Mouse (Mus musculus) bone marrow macrophage, adult 2 months (primary cell): ENCODE results near the gene Rpf2. TPM values are rescaled to one million over a fixed set of nuclear protein-coding genes. Genes with fewer than 3 reads are reported as not detected.

ENCODE experiments used
- H3K27ac ChIP-seq: 2 replicates; pipeline ENCODE4 v1.5.1; 2012; ENCODE audit warnings: low read depth, low read length; ENCODE audit not compliant: insufficient read depth
- H3K4me1 ChIP-seq: 2 replicates; pipeline ENCODE4 v1.6.1; 2012; ENCODE audit warnings: low read length; ENCODE audit not compliant: control insufficient read depth, insufficient read depth
- H3K4me3 ChIP-seq: 2 replicates; pipeline ENCODE4 v1.5.1; 2012; ENCODE audit warnings: mild to moderate bottlenecking, low read length, moderate library complexity; ENCODE audit not compliant: insufficient read depth
- CTCF ChIP-seq: IDR thresholded peaks from 2 replicates; pipeline ENCODE4 v1.5.1; 2012; ENCODE audit warnings: low read depth, mild to moderate bottlenecking, low read length, moderate library complexity
- POLR2A ChIP-seq: IDR thresholded peaks from 2 replicates; pipeline ENCODE4 v1.6.1; 2012; ENCODE audit warnings: mild to moderate bottlenecking, low read depth, low read length, borderline replicate concordance
- polyA plus RNA-seq: library from polyadenylated mRNA; stranded (reverse); fragments of >200 nt; gene quantifications from 2 replicates; pipeline ENCODE4 v1.2.4, GENCODE M21; 2012; ENCODE audit not compliant: missing spikeins, insufficient read depth, insufficient read length

Gene Rpf2
- polyA plus RNA-seq, 1 experiment, result 27.4 TPM

DNA sequence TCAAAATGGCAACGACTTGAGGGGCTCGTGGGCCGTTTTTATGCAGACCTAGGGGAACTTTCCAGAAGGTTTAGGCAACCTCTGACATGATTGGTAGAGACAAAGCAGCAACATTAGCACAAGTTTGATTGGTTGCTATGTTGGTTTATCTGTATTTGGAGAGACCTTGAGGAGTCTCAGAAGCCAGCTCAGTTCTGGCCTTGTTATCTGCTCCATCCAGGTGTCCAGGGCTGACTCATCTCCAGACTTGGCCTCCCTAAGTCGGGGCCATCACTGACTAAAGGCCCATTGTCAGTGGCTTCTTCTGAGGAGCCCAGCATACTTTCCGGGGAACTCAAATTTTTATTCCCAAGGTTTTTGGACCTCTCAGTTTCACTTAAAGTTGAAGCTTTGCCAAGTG is 27.1 kb upstream of the Rpf2 start:
- no peak overlapping the region for H3K27ac ChIP-seq
- H3K4me1 ChIP-seq, result peaks cover 17% of the 10 kb centered on the region
- TF ChIP-seq POLR2A (no peak), CTCF (no peak)
- no peak overlapping the region for H3K4me3 ChIP-seq

GRCm38 (mm10) chr10:40271216-40271615 is 24.4 kb upstream of the Rpf2 start:
- TF ChIP-seq POLR2A (no peak), CTCF (no peak)
- Histone ChIP-seq H3K4me1 (peaks cover 10% of the 10 kb centered on the region), H3K4me3 (no peak overlapping the region), H3K27ac (no peak overlapping the region)

GRCm38 (mm10) chr10:40264920-40265319 is 18.1 kb upstream of the Rpf2 start:
- H3K4me1 ChIP-seq, result peaks cover 6% of the 10 kb centered on the region; the same call in 1 of the 2 replicates
- TF ChIP-seq POLR2A (no peak), CTCF (no peak)
- no peak overlapping the region for H3K27ac ChIP-seq
- H3K4me3 ChIP-seq, result no peak overlapping the region

DNA sequence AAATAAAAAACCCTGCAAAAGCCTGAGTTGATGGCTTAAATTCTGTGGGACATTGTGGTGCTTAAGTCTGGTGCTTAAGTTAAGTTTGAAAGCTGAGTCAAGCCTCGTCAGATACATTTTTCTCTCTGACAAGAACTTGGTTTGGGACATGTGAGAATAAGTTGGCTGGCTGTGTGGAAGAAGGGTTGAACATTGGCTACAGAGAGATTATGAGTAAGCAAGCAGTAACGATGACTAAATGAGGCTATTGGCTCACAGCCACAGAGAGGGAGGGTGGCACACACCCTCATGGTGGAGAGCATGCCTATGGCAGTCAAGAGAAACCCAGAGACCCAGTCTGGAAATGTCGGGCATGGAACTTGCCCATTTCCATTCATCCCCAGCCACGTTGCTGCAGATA is 16.9 kb upstream of the Rpf2 start:
- no peak for TF ChIP-seq CTCF
- Histone ChIP-seq H3K27ac (no peak overlapping the region), H3K4me1 (peaks cover 6% of the 10 kb centered on the region; the same call in 1 of the 2 replicates), H3K4me3 (no peak overlapping the region)

DNA sequence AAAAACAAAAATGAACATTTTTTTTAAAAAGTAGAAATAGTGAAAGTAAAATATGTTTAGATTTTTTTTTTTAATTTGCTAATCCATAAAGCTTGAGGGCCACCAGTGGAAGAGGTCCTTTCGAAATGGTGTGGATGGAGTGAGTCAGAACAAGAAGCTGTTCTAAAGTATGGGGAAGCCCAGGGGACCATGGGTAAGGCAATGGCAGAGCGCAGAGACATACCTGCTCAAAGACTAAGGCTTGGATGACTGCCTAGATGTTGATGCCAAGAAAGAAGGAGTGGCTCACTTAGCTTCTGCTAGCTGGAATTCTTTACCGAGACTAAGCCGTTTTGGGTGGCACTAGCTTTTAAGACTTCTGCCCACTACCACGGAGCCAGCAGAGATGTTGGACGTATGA is 15.4 kb upstream of the Rpf2 start:
- H3K4me3 ChIP-seq, result no peak overlapping the region
- TF ChIP-seq POLR2A, result no peak
- TF ChIP-seq CTCF, result no peak
- H3K4me1 ChIP-seq, result peaks cover 8% of the 10 kb centered on the region; the same call in 1 of the 2 replicates
- H3K27ac ChIP-seq, result no peak overlapping the region

- Histone ChIP-seq H3K4me3 (no peak overlapping the region), H3K27ac (no peak overlapping the region), H3K4me1 (peaks cover 8% of the 10 kb centered on the region; the same call in 1 of the 2 replicates)
- TF ChIP-seq CTCF, result no peak
- no peak for TF ChIP-seq POLR2A
Observed at GRCm38 (mm10) chr10:40260305-40260704, 13.5 kb upstream of the Rpf2 start.

GRCm38 (mm10) chr10:40259542-40259941 is 12.7 kb upstream of the Rpf2 start:
- no peak overlapping the region for H3K4me3 ChIP-seq
- TF ChIP-seq CTCF, result no peak
- no peak for TF ChIP-seq POLR2A
- peaks cover 8% of the 10 kb centered on the region; the same call in 1 of the 2 replicates for H3K4me1 ChIP-seq
- H3K27ac ChIP-seq, result no peak overlapping the region

- peak overlapping the region; percentile 49 for H3K27ac ChIP-seq
Observed at GRCm38 (mm10) chr10:40258976-40259375, 12.1 kb upstream of the Rpf2 start.

GRCm38 (mm10) chr10:40258401-40258966 is 11.6 kb upstream of the Rpf2 start:
- Histone ChIP-seq H3K4me3 (no peak overlapping the region), H3K4me1 (peaks cover 5% of the 10 kb centered on the region; the same call in 1 of the 2 replicates), H3K27ac (peak overlapping the region; percentile 49)
- TF ChIP-seq POLR2A, result peak; percentile 98
- no peak for TF ChIP-seq CTCF

More at GRCm38 (mm10) chr10:40258976-40259375, 12.1 kb upstream of the Rpf2 start:
- Histone ChIP-seq H3K4me1 (peaks cover 8% of the 10 kb centered on the region; the same call in 1 of the 2 replicates), H3K4me3 (no peak overlapping the region)
- no peak for TF ChIP-seq CTCF
- TF ChIP-seq POLR2A, result no peak

DNA sequence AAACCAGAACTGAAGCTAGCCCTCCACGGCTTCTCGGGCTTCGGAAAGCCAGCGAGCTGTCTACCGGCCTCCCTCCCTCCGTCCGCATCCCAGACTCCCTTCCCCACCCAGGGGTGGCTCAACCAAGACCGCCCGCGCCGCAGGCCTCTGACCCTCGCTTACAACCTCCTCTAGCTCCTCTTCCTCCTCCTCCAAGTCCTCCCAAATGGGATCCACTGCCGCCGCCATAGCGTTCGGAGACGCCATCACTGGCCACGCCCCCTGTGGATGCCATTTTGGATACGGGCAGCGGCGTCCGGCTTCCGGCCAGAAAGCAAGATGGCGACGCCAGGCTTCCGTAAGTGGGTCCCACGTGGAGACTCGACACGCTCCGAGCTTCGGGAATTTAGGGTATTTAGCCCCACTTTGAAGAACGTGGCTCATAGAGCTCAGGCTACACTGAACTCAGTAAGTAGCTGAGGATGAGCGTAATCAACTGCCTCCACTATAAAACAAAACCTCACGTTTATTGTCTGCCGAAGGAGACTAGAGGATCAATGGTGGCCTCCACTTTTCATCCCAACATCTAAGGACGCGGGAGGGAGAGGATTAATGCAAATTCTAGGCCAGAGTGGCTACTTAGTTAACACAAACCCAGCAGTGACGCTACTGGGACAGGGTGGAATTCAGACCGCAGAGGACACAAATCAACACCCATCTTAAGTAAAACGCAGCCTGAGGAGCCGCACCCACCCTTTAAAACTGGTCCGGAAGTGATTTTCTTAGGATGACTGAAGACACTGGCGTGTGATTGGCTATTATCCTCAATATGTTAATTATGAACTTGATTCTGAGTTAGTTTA is 10.8 kb upstream of the Rpf2 start, which contains the start of gene Gtf3c6:
Gtf3c6 (minus strand) TSS at position 695 of the 842 bp plus-strand sequence.
- Histone ChIP-seq H3K4me1 (peaks cover 5% of the 10 kb centered on the region; the same call in 1 of the 2 replicates), H3K4me3 (peak within 1 kb of the TSS; percentile 99), H3K27ac (peak within 1 kb of the TSS; percentile 99)
- TF ChIP-seq POLR2A, result peak; percentile 74; the same call in 1 of the 2 replicates
- TF ChIP-seq CTCF, result no peak
